ENCODE assay signal across 9 mouse cellular contexts in genomic region chr17:83732801-83733200, GRCm38 (mm10). TPM values are rescaled to one million over a fixed set of nuclear protein-coding genes. Genes with fewer than 3 reads are reported as not detected.
A peak's percentile ranks its signal among the peaks of the same experiment; 100 is the strongest.
DNase-seq lines count a peak whose midpoint lies in the region; ATAC-seq and TF ChIP-seq lines count a peak whose summit lies in the region.
"Had no signal": no experiment of that assay in that cellular context is flagged by ENCODE, and none has a peak within 500 bp of the region (broad histone marks: within the 10 kb centered on the region; RNA-seq: fewer than 3 reads in every experiment).

No protein-coding gene starts in this region.

- H3K4me3 ChIP-seq in heart, embryonic 12.5 days: no peak overlapping the region
- H3K4me3 ChIP-seq in C2C12 (ENCODE audit: insufficient read depth, poor library complexity, severe bottlenecking): no peak overlapping the region
- H3K4me3 ChIP-seq in embryonic facial prominence, embryonic 11.5 days (ENCODE audit: low read depth, low read length): no peak overlapping the region
- H3K4me3 ChIP-seq in testis, adult 2 months (ENCODE audit: control insufficient read depth, low read depth, low read length): no peak overlapping the region
- H3K4me3 ChIP-seq: limb, embryonic 12.5 days had no signal

- H3K79me3 ChIP-seq in C2C12 (ENCODE audit: low read depth): peaks cover 2% of the 10 kb centered on the region

- no peak overlapping the region for H3K9ac ChIP-seq in heart, embryonic 12.5 days
- H3K9ac ChIP-seq in embryonic facial prominence, embryonic 11.5 days (replicated peaks; ENCODE audit: low read length): no peak overlapping the region
- H3K9ac ChIP-seq: limb, embryonic 12.5 days had no signal

- peaks cover 4% of the 10 kb centered on the region; the same call in 1 of the 2 replicates for H3K36me3 ChIP-seq in heart, embryonic 12.5 days
- H3K36me3 ChIP-seq in C2C12 (ENCODE audit: control insufficient read depth, insufficient read depth): no peaks in the 10 kb centered on the region
- H3K36me3 ChIP-seq in embryonic facial prominence, embryonic 11.5 days (replicated peaks; ENCODE audit: control insufficient read depth, insufficient read depth, low read depth, low read length): no peaks in the 10 kb centered on the region
- no peaks in the 10 kb centered on the region for H3K36me3 ChIP-seq in testis, adult 2 months (ENCODE audit: control insufficient read depth, insufficient read depth, low read length)

- TF ChIP-seq POLR2A in testis, adult 2 months (IDR thresholded peaks at IDR 0.05; ENCODE audit: control insufficient read depth, low read depth, low read length): no peak

- WGBS in heart, embryonic 12.5 days: 37% methylated on average over 5 of the region's 5 CpGs
- 40% methylated on average over 5 of the region's 5 CpGs for WGBS in embryonic facial prominence, embryonic 11.5 days

- DNase-seq in heart, adult 11 months: peak; percentile 88
- peak; percentile 40 to 43 for DNase-seq in adrenal gland, postnatal 4 days (ENCODE audit: low spot score in 2 of 2)
- DNase-seq in embryonic facial prominence, embryonic 11.5 days (ENCODE audit: low spot score): peak; percentile 66
- DNase-seq in kidney, adult 9 months: peak; percentile 75
- peak; percentile 88 for DNase-seq in lung, postnatal 36 days

- H3ac ChIP-seq in C2C12 (ENCODE audit: control insufficient read depth, insufficient read length, low read depth): no peak overlapping the region

- peaks cover 20% of the 10 kb centered on the region for H3K4me1 ChIP-seq in heart, embryonic 12.5 days (replicated peaks)
- H3K4me1 ChIP-seq in embryonic facial prominence, embryonic 11.5 days (ENCODE audit: control insufficient read depth, insufficient read depth, low read length): no peaks in the 10 kb centered on the region
- peaks cover 3% of the 10 kb centered on the region for H3K4me1 ChIP-seq in testis, adult 2 months (ENCODE audit: control insufficient read depth, insufficient read depth, low read length)

- no peaks in the 10 kb centered on the region for H3K9me3 ChIP-seq in heart, embryonic 12.5 days (replicated peaks)
- H3K9me3 ChIP-seq in embryonic facial prominence, embryonic 11.5 days (replicated peaks; ENCODE audit: control insufficient read depth, low read length): no peaks in the 10 kb centered on the region
- H3K9me3 ChIP-seq: limb, embryonic 12.5 days had no signal

- H3K27ac ChIP-seq in heart, embryonic 12.5 days (ENCODE audit: poor library complexity, severe bottlenecking): no peak overlapping the region
- H3K27ac ChIP-seq in embryonic facial prominence, embryonic 11.5 days (replicated peaks; ENCODE audit: low read depth, low read length): no peak overlapping the region
- H3K27ac ChIP-seq in testis, adult 2 months (ENCODE audit: control insufficient read depth, insufficient read depth, low read depth, low read length): no peak overlapping the region
- H3K27ac ChIP-seq: limb, embryonic 12.5 days had no signal

- H3K27me3 ChIP-seq in heart, embryonic 12.5 days (replicated peaks): no peaks in the 10 kb centered on the region
- no peaks in the 10 kb centered on the region for H3K27me3 ChIP-seq in C2C12 (ENCODE audit: control insufficient read depth, insufficient read depth, insufficient read length)
- no peaks in the 10 kb centered on the region for H3K27me3 ChIP-seq in embryonic facial prominence, embryonic 11.5 days (ENCODE audit: control insufficient read depth, insufficient read depth, low read length)
- no peaks in the 10 kb centered on the region for H3K27me3 ChIP-seq in testis, adult 2 months (ENCODE audit: control insufficient read depth, insufficient read depth, low read length)
- H3K27me3 ChIP-seq: limb, embryonic 12.5 days had no signal

- H3K79me2 ChIP-seq in C2C12 (ENCODE audit: control insufficient read depth, insufficient read depth): no peaks in the 10 kb centered on the region

- ATAC-seq in heart, embryonic 12.5 days (ENCODE audit: insufficient number of reproducible peaks, low FRiP score): no peak
- ATAC-seq in embryonic facial prominence, embryonic 11.5 days (replicated peaks; ENCODE audit: insufficient number of reproducible peaks, low FRiP score, low TSS enrichment, low read depth): no peak

- peak; percentile 80 for TF ChIP-seq CTCF in C2C12 (IDR thresholded peaks at IDR 0.05; ENCODE audit: control insufficient read depth, insufficient read depth, insufficient read length)
- TF ChIP-seq CTCF in testis, adult 2 months (IDR thresholded peaks at IDR 0.05; ENCODE audit: control insufficient read depth, insufficient read depth, insufficient replicate concordance, low read depth, low read length): peak; percentile 90; the same call in 1 of the 2 replicates

- H3K4me2 ChIP-seq in heart, embryonic 12.5 days: no peak overlapping the region
- no peak overlapping the region for H3K4me2 ChIP-seq in embryonic facial prominence, embryonic 11.5 days (ENCODE audit: low read depth, low read length)
- H3K4me2 ChIP-seq: limb, embryonic 12.5 days had no signal

TF ChIP-seq in C2C12, 6 proteins besides CTCF, POLR2A, EP300 and RAD21:
- TF ChIP-seq USF1 (IDR thresholded peaks at IDR 0.05; ENCODE audit: low read depth): no peak

RNA-seq across cellular contexts. Expression of gene Mta3, which starts 26.8 kb away (rescaled TPM):
- polyA plus RNA-seq in heart, embryonic 12.5 days (2016; fragmentation: Nextera tagmentation; extraction: Ambion mirVana): 42.8 and 47.7 TPM in 2 replicates
- 25.7 TPM for polyA plus RNA-seq in C2C12 (2012; fragmentation: generic; extraction: Trizol)
- 100 to 1,000 TPM; 103 to 108 TPM for total RNA-seq in adrenal gland, postnatal 4 days (2021)
- 44.5 and 45.1 TPM in 2 replicates for polyA plus RNA-seq in embryonic facial prominence, embryonic 11.5 days (2014; fragmentation: Nextera tagmentation; extraction: Ambion mirVana)
- 36.3 and 38.3 TPM in 2 replicates for polyA plus RNA-seq in testis, adult 2 months (2012; rRNA removed)
